Mouse (Mus musculus): ENCODE data around the gene Hpse2.

Hpse2 gene

GRCm38 (mm10) chr19:42850444-42850843 lies 537.7 kb downstream of the Hpse2 start:
- 52% methylated on average over 5 of the region's 5 CpGs for WGBS

GRCm38 (mm10) chr19:42839621-42840294 lies 548.4 kb downstream of the Hpse2 start:
- 83% methylated on average over 4 of the region's 4 CpGs for WGBS

GRCm38 (mm10) chr19:42839118-42839517 lies 549.0 kb downstream of the Hpse2 start:
- 86% methylated on average over 2 of the region's 2 CpGs for WGBS

DNA sequence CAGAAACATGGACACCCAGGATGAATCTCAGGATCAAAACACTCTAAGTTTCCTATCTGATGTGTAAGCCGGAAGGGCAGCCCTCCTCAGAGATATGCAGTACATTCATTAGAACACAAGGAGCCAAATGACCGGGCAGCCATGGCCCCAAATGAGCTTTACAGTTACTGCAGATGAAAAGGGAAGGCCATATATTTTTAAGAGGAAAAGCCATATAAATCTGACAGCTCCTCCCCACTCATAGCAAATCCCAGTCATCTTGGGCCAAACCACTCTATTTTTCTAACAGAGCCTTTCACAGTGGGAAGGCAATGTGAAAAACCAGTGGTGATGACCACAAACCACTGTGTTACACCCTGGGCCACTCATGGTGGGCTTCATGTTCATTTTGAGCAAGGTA lies 549.9 kb downstream of the Hpse2 start:
- 95% methylated on average over 2 of the region's 2 CpGs for WGBS

GRCm38 (mm10) chr19:42837591-42837990 lies 550.6 kb downstream of the Hpse2 start:
- WGBS, result 66% methylated on average over 10 of the region's 10 CpGs

- WGBS, result 84% methylated on average over 7 of the region's 7 CpGs
Observed at GRCm38 (mm10) chr19:42833126-42833525, 555.0 kb downstream of the Hpse2 start.

- 96% methylated on average over 2 of the region's 2 CpGs for WGBS
Observed at GRCm38 (mm10) chr19:42832251-42832650, 555.9 kb downstream of the Hpse2 start.

DNA sequence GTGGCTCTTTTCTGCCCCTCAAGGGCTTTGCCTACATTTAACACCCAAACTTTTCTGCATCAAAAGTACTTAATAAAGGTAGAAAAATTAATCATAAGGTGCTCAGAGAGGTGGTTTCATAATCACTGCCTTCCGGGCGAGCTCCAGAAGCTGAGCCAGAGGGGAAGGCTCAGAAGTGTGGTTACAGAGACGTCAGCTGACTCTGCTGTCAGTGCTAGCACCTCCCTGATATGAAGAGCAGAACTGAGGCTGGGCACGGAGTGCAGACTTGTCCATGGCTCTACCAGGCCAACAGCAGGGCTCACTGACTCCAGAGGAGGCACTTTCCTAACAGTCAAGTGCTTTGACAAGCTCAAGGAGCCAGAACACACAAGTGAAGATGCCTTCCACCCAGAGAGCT lies 559.0 kb downstream of the Hpse2 start:
- WGBS, result 79% methylated on average over 4 of the region's 4 CpGs

DNA sequence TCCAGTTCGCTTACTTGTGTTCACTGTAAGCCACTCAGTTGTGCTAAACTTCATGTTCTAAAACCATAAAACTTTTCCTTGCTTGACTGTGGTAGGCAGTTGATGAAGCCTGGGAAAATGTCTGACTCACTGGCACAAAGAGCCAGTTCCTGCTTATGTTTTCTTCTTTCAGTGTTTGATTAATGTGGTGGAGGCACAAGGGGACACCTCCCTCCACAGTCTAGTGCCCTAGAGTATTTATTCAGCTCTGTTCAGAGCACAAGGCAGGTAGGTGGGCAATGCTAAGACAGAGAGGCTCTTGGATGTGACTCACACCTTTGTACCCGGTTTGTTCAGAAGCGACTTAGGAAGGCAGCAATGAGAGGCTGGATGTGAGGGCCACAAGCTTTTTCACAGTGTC lies 560.3 kb downstream of the Hpse2 start:
- 84% methylated on average over 3 of the region's 3 CpGs for WGBS

DNA sequence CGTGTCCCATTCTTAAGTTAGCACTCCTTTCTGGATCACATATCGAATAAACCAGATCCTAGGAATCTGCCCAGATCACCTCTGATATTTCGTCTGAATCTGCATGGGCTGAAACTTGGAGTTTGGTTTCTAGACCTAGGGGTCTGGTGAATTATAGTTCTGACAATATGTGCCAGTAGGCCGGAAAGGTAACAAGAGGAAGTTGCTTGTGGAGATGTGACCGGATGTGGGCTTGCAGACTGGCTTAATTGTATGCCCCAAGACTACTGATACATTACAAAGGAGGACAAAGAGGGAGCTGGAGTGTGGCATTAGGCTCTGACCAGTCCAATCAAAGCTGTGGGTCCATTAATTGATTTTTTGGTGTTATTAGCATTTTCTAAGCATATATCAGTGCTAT lies 568.0 kb downstream of the Hpse2 start:
- WGBS, result 86% methylated on average over 5 of the region's 5 CpGs

GRCm38 (mm10) chr19:42817761-42818160 lies 570.4 kb downstream of the Hpse2 start:
- WGBS, result 77% methylated on average over 2 of the region's 2 CpGs

GRCm38 (mm10) chr19:42816261-42816660 lies 571.9 kb downstream of the Hpse2 start:
- 90% methylated on average over 2 of the region's 2 CpGs for whole genome bisulfite sequencing

DNA sequence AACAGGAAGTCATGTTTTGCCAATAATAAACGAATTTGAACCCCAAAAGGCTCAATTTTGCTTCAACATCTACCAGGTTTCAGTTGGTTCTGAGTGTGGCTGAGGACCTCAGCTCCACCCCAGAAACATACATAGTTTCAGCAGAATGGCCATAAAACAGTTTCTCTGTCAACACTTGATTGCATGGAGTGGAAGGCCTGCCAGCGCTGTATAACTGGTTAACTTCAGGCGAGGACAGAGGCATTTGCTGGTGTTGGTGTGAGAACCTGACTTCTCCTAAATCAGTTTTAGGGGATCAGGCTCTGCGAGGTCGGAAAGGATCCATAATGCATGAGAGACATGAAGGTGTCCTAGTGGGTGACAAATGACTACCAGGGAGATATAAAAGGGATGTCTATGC lies 578.0 kb downstream of the Hpse2 start:
- 87% methylated on average over 5 of the region's 5 CpGs for WGBS

- WGBS, result 79% methylated on average over 10 of the region's 10 CpGs
Observed at GRCm38 (mm10) chr19:42809491-42809890, 578.7 kb downstream of the Hpse2 start.

DNA sequence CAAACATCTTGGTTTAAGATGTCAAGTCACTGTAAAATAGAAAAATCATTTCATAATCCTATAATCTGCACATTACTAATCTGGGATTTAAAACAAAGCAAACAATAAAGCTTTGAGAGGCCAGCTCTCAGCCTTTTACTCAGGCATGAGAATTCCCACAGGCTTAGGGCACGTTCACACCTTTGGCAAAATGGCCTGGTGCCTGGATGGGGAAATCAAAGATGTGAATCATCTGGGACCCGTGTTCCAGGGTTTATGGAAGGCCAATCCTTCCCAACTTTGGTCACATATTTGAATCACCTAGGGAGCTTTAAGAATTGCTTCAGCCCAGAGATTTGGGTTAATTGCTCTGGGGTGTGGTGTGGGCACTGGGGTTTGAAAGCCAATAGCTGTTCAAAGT lies 590.3 kb downstream of the Hpse2 start:
- 79% methylated on average over 2 of the region's 2 CpGs for WGBS

- 18% methylated on average over 9 of the region's 9 CpGs for WGBS
Observed at GRCm38 (mm10) chr19:42795801-42796200, 592.4 kb downstream of the Hpse2 start.

DNA sequence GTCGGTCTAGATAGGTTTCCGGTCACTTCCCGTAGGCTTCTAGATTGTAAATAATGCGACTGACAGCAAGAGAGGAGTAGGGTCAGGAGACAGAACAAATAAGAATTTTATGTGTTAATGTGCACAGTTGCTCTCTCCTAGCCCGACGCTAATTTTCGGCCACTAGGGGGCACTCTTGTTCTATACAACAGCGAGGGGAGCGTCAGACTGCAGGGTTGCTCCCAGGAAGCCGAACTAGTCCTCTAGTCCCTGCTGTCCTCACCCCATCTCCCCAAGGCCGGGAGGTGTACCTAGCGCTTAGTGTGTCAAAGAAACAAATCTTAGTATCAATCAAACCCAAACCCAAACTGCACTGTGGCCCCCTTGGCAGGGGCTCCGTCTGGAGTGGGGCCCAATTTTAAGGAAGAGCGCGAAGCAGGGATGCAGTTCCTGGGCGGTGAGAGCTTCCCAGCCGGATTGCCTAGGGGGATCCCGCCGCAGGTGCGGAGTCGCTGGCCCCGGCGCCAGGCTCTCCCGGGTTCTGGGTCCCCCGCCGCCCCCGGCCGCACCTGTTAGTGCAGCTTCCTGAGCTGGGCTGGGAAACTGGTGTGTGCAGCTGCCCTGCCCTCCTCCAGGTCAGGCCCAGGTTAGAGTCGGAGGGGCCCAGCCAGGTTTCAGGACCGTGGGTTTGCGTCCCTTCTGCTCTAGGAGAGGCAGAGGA lies 593.1 kb downstream of the Hpse2 start:
- WGBS, result 1% methylated on average over 31 of the region's 31 CpGs

GRCm38 (mm10) chr19:42788311-42788710 lies 599.8 kb downstream of the Hpse2 start:
- WGBS, result 48% methylated on average over 5 of the region's 5 CpGs

GRCm38 (mm10) chr19:42785562-42786220 lies 602.5 kb downstream of the Hpse2 start:
- WGBS, result 56% methylated on average over 8 of the region's 8 CpGs

GRCm38 (mm10) chr19:42785129-42785528 lies 603.0 kb downstream of the Hpse2 start:
- whole genome bisulfite sequencing, result 34% methylated on average over 2 of the region's 2 CpGs

DNA sequence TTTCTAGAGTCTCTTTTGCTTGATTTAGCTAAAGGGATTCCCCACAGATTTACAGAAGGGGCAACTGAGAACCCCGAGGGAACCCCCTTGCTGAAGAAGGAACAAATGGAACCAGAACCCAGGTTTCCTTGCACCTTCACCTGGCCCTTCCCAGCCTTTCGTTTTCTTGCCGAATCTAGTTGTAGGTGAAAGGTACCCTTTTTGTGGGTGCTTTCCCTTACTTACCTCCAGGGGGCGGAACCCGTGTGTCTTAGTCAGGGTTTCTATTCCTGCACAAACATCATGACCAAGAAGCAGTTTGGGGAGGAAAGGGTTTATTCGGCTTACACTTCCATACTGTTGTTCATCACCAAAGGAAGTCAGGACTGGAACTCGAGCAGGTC lies 608.0 kb downstream of the Hpse2 start:
- 35% methylated on average over 7 of the region's 7 CpGs for WGBS

- under 1% methylated on average over 43 of the region's 43 CpGs for WGBS
Observed at GRCm38 (mm10) chr19:42779531-42780155, 608.5 kb downstream of the Hpse2 start, which contains the start of gene Hps1. Gene Hps1 (minus strand): TSS chr19:42779978.
